Mouse (Mus musculus): Measurements from ENCODE around the gene 4930415O20Rik.

DNA sequence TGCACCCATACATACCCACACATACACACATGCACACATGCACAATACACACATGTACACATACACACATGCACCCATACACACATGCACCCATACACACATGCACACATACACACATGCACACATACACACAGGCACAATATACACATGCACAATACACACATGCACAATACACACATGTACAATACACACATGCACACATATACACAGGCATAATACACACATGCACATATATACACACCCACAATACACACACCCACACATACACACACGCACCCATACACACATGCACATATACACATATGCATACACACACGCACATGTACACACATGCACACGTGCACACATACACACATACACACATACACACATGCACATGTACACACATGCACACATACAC is 41.4 kb downstream of the 4930415O20Rik start:
- no peak for TF ChIP-seq EP300 (IDR thresholded peaks at IDR 0.05)
- no peak for TF ChIP-seq CTCF (IDR thresholded peaks at IDR 0.05)
